Mouse (Mus musculus): ENCODE measurements at regions not wholly inside any gene's neighbourhood (a gene's known extent, or its start where the extent isn't known, plus 50 kb on each side); places are given as distances from the start of the nearest gene placed in this dataset.

DNA sequence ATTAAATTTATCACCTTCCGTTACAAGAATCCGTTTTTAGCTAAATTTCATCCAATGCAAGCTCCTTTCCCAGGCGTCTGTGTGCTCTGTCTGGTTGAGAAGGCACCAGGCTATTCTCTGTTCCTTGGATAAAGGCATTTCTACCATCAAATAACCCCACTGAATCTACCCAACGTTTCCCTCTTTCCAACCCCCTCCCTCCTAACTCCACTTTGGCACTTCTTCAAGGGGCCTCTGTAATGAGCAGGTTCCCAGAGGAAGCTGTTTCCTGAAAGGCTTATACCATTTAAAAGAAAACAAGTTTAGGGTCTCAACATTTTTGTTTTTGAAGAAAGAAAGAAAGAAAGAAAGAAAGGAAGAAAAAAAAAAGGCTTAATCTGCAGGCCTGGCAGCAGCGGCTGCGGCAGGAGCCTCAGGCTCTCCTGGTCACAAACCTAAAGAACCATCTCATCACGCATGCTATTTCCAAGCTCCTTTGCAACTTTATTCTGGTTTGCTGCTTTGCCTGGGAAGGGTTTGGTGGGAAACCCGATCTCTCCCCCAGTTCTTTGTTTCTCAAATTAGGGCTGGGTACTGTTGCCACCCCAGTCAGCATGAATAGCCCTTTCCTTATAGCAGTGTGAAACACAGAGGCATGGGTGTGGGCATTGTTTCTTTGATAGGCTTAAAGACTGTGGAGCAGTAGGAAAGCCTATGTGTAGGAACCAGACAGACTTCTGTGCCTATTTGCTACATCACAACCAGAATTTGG lies 160.5 kb upstream of the Tnc start:
- DNase-seq = no peak

DNA sequence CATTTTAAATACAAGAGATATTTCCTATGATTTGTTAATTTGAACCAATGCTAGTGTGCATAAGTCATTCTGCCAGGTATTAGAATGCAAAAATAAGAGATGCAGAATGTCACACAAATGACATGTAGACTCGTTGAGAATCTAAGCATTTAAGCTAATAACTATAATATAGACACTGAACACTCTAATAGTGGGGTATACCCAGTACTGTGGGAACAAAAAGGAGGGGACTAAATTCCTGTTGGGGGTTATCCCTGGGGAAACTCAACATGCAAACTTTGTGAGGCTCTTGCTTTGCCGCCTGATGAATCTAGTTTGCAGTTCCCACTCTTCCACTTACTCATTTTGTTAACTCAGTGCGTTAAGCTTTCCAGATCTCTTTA lies 154.0 kb upstream of the Tnc start:
- DNase-seq = no peak

DNA sequence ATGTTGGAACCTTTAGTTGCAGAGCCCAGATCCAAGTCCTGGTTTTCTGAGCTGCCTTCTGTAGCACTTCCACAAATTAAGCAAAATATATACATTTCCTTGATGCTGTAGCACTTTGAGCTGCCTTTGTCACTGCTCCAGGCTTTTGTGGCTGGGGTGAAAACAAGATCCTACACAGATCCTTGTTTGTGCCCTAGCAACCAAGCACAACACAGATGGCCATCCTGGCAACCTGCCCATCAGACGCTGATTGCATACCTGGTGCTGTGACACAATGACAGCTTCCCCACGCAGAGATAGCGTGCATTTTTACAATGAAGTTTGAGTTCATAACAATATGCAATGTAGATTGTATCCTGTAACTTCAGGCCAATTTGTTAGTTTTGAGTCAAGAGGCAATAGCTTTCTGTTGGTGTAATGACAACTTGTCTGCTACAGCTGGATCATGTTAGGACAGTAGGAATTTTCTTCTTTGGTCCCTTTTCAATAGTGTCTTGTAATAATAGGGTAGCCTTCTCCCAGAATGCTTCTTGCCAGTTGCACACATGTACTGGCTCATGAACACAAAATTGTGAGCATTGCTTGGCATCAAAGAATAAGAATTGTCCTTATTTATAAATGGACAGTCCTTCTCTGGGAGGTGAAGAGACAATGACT lies 153.5 kb upstream of the Tnc start:
- DNase-seq = peak; percentile 4 to 7

DNA sequence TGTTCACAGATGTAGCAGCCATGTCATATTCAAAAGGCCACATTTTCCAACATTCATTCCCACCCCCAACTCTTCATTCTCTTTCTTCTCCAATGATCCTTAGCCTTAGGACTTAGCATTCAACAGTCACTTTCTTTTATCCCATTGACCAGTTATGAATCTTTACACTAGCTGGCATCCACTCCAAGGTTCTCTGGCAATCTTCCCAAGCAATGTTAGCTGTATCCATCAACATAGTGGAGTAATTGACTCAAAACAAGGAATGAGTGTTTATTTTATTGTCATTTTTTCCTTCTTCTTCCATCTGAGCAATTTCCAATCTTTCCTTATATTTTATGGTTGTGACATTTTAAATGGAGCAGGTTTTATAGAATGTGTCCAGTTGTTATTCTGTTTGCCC lies 138.2 kb upstream of the Tnc start:
- no peak for DNase-seq

DNA sequence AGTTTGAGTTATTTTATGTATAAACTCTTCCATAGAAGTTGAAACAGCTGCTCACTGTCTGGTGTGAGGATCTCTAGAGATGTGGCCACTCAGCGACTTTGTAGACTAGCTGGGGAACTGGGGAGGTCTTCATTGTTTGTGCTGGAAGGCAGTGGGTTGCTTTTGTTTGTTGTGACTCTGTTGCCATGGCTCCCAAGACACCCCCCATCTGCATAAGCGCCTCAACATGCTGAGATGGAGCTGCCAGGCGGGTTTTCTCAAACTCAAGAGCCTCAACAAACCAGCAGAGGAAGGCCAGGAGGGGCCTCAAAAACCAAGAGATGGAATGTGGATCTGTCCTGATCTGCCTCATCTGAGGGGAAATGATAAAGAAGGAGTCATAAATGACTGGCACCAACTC lies 129.1 kb upstream of the Tnc start:
- no peak for DNase-seq

DNA sequence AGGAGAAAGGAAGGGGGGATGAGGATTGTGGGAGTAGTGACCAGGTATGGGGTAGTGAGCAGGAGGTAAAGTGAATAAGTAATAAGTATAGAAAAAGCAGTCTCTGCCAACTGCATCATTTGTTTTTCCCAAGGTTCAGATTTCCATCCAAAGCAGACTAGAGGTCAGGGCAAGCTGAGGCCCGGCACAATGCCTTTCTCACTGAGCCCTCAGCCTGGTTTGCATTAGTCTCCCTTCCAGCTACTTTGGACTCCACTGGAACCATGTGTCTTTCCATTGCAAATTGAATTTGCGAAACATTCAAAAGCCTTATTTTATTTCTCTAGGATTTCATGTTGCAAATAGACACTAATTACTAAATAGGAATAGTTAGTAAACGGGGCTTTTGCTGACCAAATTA lies 124.7 kb upstream of the Tnc start:
- DNase-seq = no peak

DNA sequence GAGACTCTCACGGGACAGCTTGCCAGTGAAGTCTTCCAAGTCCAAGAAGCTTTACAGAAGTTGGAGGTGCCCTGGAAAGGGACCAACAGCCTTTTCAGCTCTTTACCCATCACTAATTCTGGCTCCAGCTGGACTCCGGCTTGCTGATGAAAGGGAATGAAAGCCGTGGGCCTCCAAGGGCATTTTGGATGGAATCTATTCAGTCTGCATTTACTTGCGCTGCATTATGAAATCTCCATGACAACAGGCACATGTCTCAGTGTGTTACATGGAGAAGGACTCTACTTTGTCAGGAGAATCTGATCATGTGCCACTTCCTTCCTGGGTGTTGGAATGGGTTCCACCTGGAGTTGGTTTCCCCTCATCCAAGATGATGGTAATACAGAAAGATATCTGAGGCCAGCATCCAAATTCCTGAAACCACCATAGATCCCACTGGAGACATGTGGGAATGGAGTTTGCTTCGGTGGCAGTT lies 102.2 kb upstream of the Tnc start:
- DNase-seq = no peak

DNA sequence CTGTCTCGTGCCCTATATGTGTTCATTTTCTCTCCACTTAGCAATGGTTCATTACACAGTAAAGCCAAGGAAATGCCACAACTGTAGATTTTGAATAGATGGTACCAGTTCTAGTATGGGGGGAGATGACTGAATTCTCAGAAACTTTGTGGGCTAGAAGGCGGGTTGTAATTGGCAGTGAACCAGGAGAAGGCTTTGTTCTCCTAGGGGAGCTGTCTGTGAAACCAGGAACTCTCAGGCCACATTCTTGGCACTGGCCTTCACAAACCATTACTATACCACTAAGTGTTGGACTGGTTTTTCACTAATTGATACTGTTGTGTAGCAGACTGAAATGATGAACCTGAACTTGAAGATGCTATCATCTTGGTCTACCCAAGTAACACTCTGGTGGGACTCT lies 99.1 kb upstream of the Tnc start:
- no peak for DNase-seq

DNA sequence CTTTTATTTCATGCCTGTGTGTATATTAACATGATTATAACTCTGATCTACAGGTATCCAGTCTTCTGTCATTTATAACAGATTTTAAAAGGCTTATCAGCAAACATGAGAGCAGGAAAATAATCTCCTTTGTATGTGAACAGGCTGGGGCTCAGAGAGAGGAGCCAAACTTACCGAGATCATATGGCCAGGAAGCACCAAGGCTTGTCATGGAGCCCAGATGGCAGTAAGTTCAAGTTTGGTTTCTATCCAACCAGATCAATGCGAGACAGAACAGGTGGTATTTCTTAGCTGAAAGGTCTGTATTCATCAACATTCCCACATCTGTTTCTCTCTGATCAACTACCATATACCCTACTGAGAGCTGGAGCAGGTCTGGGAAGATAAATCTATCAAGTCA lies 96.1 kb upstream of the Tnc start:
- DNase-seq = no peak

DNA sequence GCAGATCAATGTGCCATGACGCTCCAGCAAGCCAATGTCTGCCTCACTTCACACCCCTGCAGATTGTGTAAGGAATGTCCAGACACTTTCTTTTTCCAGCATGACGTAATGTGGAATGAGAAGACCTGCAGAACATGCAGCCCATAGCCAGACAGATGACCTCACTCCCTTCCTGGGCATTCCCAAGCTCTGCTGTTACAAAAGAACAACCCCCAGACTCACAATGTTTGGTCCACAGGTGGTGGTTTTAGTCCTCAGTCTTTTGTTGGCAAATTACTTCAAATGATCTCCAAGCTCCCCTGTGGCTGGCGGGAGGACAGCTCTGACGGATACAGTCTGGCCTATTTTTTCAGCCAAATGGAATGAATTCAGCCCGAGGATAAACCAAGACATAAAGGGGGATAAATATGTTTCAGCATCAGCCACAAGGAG lies 95.6 kb upstream of the Tnc start:
- DNase-seq = peak; percentile 15 to 17

DNA sequence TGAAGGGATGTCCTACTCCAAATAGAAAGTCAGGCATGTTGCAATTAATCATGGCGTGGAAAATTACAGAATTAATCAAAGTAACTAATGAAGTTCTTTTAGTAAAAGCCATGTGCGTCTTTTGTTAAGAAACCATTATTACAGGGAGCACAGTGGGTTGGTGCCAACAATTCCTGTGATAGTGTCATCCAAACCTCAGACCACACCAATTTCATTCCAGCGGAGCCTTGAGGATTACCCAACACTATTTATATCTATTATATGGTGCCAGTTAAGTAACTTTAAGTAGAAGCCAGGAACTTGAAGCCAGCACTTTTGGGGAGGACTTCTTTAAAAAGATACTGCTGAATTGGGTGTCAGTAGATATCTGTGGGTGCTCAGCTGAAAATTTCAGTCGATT lies 93.0 kb upstream of the Tnc start:
- DNase-seq = no peak

DNA sequence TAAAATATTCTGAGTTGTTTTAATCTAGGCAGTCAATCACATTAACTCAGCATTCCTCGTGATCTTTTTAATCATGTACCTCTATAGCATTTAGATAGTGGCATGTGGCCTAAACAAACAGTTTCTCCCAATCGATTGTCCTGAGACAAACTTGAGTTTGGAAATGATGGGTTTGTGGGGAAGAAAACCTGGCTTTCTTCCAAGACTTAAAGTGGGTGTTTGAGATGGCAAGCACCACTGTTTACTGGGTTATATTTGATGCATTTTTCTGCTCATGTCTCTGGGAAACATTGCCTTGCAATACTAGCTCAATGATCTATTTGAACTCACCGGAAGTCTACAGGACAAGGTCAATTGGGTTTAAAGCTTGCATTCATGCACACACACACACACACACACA lies 88.2 kb upstream of the Tnc start:
- DNase-seq = no peak

DNA sequence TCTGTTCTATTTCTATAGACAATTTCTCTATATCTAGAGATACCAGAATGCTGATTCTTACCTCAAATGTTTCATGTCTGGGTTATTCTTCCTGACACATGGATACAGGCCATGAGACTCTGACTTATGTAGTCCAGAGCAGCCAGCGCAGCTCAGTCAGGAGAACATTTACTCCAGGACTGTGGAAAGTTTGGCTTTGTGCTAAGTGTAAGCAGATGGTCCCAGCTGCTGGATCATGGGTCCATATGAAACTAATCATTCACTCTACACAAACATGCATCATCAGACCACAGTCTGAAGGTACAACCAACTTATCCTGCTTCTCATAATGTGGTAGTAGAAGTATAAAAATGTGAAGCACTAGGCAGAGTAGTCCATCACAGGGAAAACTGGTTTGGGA lies 82.5 kb upstream of the Tnc start:
- peak; percentile 70 to 72 for DNase-seq

DNA sequence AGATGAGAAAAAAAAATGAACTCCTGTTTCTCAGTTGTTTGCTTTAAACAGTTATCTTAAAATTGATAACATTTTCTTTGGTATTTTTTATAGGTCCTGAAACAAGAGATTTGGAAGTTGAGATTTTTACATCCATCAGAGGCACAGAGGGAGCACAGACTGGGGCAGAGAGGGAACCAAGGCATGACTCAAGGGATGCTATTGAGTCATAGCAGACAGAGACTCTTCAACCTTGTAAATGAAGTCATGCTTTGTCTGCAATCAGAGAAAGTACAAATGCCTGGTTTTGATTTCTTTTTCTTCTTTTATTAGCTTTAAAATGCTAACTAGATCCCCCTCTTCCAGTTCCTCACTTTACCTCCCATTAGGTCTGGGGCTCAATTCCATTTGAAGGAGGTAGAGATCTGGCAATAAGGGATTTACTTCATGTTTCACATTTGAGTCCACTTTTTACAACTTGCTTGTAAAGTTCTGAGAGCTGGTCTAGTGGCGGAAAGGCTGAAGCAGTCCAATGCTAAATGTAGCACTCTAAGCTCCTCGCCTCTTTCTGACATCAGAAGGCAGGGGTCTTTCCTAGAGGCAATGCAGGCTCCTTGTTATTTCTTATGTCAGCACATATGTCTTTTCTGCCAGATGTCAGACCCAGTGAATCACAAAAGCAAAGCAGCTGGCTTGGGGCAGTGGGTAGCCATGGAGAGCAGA lies 77.7 kb upstream of the Tnc start:
- no peak for DNase-seq

DNA sequence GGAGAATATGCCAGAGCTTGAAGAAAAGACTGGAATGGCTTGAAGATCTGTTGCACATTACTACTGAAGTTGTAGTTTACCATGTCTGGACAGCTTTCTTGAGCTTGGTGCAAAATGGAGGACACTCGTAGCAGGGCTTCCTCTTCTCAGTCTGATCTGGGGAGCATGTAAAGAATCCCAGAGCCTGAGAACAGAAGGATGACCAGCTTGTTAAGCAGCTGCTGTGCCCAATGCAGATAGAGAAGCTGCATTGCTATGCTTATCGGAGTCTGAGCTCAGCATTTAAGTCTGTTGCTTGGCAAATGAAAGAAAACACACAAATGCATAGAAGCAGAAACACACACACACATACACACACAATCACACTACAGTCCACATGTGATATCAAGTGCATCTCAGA lies 76.9 kb upstream of the Tnc start:
- no peak for DNase-seq

DNA sequence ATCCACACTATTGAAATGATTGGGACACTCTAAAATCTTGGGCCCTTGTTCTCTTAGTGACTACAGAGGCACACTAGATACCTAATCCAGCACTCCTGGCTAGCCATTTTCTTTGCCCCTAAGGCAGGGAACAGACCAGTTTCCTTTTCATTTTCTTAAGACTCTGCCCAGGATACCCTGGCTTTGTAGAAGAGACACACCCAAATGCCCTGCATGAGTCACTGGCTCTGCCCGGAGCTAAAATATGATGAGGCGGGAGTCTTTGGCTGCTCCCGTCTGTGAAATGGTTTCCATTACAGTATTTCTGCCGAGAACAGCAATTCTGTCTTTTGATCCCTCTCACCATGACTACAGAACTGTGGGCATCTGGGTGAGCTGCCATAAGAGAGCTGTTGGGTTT lies 51.4 kb upstream of the Tnc start:
- DNase-seq = no peak

All from heart, adult 18-20 months (tissue).